Mouse (Mus musculus) kidney, postnatal 0 days (tissue): Measurements from ENCODE around the gene Tmem131. TPM values are rescaled to one million over a fixed set of nuclear protein-coding genes. Genes with fewer than 3 reads are reported as not detected.

Experiments used
- ATAC-seq: fragments of 200-750 bp; cut with Nextera tagmentation; replicated peaks from 2 replicates; pipeline ENCODE4 v1.8.0; 2017; ENCODE audit warnings: low read depth, moderate number of reproducible peaks, moderate TSS enrichment, moderate library complexity; ENCODE audit not compliant: low FRiP score
- DNase-seq: peaks from one replicate; pipeline ENCODE4 v3.0.0-alpha.2; 2016; ENCODE audit warnings: low spot score
- H3K27ac ChIP-seq: fragments of 300-500 bp; sonication (generic); 2 replicates; pipeline ENCODE4 v1.5.1; 2014; ENCODE audit warnings: mild to moderate bottlenecking
- H3K27me3 ChIP-seq: fragments of 300-500 bp; sonication (generic); 2 replicates; pipeline ENCODE4 v1.6.1; 2014; ENCODE audit warnings: low read length, mixed read lengths; ENCODE audit not compliant: insufficient read depth
- H3K36me3 ChIP-seq: fragments of 300-500 bp; sonication (generic); 2 replicates; pipeline ENCODE4 v1.6.1; 2014; ENCODE audit warnings: low read length, mixed read lengths; ENCODE audit not compliant: insufficient read depth
- H3K4me1 ChIP-seq: fragments of 300-500 bp; sonication (generic); replicated peaks from 2 replicates; pipeline ENCODE4 v1.6.1; 2014; ENCODE audit warnings: antibody characterized with exemption, low read length, mixed read lengths; ENCODE audit not compliant: insufficient read depth
- H3K4me2 ChIP-seq: fragments of 300-500 bp; sonication (generic); 2 replicates; pipeline ENCODE4 v1.6.1; 2014; ENCODE audit warnings: mild to moderate bottlenecking, low read length, moderate library complexity, mixed read lengths
- H3K4me3 ChIP-seq: fragments of 300-500 bp; sonication (generic); replicated peaks from 2 replicates; pipeline ENCODE4 v1.5.1; 2014; ENCODE audit warnings: low read depth, low read length
- H3K9ac ChIP-seq: fragments of 300-500 bp; sonication (generic); 2 replicates; pipeline ENCODE4 v1.6.1; 2014; ENCODE audit warnings: low read depth, low read length
- H3K9me3 ChIP-seq: fragments of 300-500 bp; sonication (generic); replicated peaks from 2 replicates; pipeline ENCODE4 v1.6.1; 2016; ENCODE audit warnings: low read length, inconsistent platforms, mixed read lengths
- CTCF ChIP-seq: IDR thresholded peaks from 2 replicates; pipeline ENCODE4 v1.5.1; 2016; ENCODE audit warnings: antibody characterized with exemption, low read depth, mild to moderate bottlenecking, moderate library complexity
- WGBS: fragments of 180-500 bp; shearing (Covaris S2); extraction: QIAGEN DNeasy Blood & Tissue Kit; methylation state at CpG from one replicate; pipeline ENCODE4 v1.1.7; 2014; 5-methylcytosine and 5-hydroxymethylcytosine counted together
- polyA plus RNA-seq: library from polyadenylated mRNA; unstranded; fragments of >200 nt; fragmentation: Nextera tagmentation; extraction: Ambion mirVana; gene quantifications from 2 replicates; pipeline ENCODE4 v1.2.1, GENCODE M21; 2015

Tmem131 gene
- polyA plus RNA-seq, 1 experiment from 2014 or later: 9.0 TPM

DNA sequence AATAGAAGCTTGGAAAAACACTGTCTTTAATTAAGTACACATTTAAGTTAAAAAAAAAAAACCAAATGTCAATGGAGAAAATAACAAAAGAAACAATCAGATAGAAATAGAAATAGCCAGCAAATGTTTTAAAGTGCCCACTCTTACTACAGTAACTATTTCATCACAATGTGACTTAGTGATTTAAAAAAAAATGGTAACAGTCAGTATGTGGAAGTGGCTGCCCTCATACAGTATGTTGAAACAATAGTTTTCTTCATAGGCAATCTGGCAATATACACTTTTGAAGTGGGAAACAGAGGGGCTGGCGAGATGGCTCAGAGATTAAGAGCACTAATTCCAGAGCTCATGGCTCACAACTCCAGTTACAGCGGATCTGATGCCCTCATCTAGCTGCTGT, 15.9 kb downstream of the Tmem131 start:
- Histone ChIP-seq H3K9me3 (no peaks in the 10 kb centered on the region), H3K27ac (no peak overlapping the region), H3K36me3 (no peaks in the 10 kb centered on the region), H3K27me3 (no peaks in the 10 kb centered on the region), H3K9ac (no peak overlapping the region), H3K4me3 (no peak overlapping the region), H3K4me1 (peaks cover 13% of the 10 kb centered on the region; the same call in 1 of the 2 replicates), H3K4me2 (no peak overlapping the region)
- no peak for TF ChIP-seq CTCF
- no peak for DNase-seq
- WGBS: 87% methylated on average over 2 of the region's 2 CpGs
- ATAC-seq: no peak

DNA sequence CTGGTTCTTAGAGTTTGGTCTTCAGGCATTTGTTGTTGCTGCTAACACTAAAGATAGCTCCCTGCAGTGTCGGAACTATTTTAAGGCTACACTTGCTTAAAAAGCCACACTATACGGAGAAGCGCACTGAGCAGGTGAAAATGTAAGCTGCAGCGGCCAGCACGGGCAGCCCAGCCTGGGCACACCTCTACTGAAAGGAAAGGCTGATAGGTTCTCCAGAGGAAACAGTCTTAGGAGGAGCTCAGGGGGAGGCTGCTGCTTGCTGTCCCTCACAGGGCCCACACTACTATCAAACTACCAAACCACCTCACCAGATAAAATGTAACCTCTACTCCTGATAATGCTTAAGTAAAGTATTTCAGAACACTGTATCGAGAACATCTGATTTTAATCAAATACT, 16.7 kb downstream of the Tmem131 start:
- no peaks in the 10 kb centered on the region for H3K27me3 ChIP-seq
- TF ChIP-seq CTCF: no peak
- H3K9me3 ChIP-seq: no peaks in the 10 kb centered on the region
- H3K4me3 ChIP-seq: no peak overlapping the region
- ATAC-seq (no peak), DNase-seq (no peak)
- WGBS: 75% methylated on average over 6 of the region's 6 CpGs
- peak overlapping the region; percentile 47; the same call in 1 of the 2 replicates for H3K27ac ChIP-seq
- H3K4me1 ChIP-seq: peaks cover 16% of the 10 kb centered on the region
- H3K4me2 ChIP-seq: no peak overlapping the region
- H3K9ac ChIP-seq: no peak overlapping the region
- no peaks in the 10 kb centered on the region for H3K36me3 ChIP-seq

DNA sequence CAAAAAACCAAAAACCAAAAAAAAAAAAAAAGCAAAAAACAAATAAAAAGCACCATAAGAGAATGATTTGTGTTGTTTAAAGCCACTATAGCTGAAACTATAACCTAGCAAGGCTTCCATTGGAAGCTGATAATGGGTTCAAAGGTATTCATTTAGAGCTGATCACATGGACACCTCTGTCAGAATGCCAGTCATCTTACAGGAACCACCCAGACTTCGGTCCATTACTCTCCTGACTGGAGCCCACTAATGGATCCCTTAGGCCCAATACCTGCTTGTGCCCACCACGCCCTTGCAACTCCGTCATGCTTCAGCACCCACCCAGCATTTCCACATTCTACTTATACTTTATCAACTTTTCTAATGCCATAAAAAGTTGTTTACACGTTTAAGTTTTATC, 17.2 kb downstream of the Tmem131 start:
- DNase-seq (no peak), ATAC-seq (no peak)
- no peaks in the 10 kb centered on the region for H3K36me3 ChIP-seq
- H3K4me1 ChIP-seq: peaks cover 20% of the 10 kb centered on the region
- no peak overlapping the region for H3K4me3 ChIP-seq
- H3K9me3 ChIP-seq: no peaks in the 10 kb centered on the region
- no peaks in the 10 kb centered on the region for H3K27me3 ChIP-seq
- no peak for TF ChIP-seq CTCF
- H3K9ac ChIP-seq: no peak overlapping the region
- 72% methylated on average over 4 of the region's 4 CpGs for WGBS
- H3K4me2 ChIP-seq: no peak overlapping the region
- H3K27ac ChIP-seq: peak overlapping the region; percentile 47; the same call in 1 of the 2 replicates

DNA sequence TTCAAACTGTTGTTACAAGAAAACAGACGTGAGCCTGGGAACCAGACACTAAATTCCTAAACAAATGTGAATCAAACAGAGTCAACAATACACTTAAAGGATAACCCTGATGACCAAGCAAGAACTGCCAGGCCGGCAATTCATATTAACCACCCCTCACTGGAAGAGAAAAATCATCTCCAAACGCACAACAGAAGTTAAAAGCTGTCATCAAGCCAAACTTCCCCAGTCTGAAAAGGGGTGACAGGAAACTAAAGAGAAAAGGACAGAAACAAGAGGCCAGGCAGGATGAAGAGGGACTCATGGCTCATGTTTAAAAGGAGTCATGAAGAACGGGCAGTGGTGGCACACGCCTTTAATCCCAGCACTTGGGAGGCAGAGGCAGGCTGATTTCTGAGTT, 17.7 kb downstream of the Tmem131 start:
- Histone ChIP-seq H3K4me1 (peaks cover 24% of the 10 kb centered on the region), H3K9ac (no peak overlapping the region), H3K9me3 (no peaks in the 10 kb centered on the region), H3K36me3 (no peaks in the 10 kb centered on the region), H3K27ac (no peak overlapping the region), H3K27me3 (no peaks in the 10 kb centered on the region), H3K4me3 (no peak overlapping the region), H3K4me2 (no peak overlapping the region)
- 52% methylated on average over 5 of the region's 5 CpGs for WGBS
- DNase-seq (no peak), ATAC-seq (no peak)
- TF ChIP-seq CTCF: no peak

DNA sequence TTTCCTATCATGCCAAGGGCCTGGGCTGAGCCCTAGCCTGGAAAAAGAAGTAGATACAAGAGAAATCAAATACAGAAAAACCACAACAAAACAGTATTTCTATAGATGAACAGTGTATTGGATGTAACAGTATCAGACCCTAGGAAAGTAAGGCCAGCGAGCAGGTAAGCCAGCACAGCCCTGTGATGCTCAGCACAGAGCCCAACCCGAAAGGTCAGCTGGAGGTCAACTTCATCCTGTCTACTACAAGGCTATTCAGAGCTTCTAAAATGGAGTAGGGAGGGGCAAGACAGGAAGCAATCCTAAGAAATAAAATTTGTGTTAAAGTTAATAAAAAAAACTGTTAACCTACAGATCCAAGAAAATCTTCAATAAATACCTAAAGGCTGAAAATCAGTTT, 18.6 kb downstream of the Tmem131 start:
- no peak for TF ChIP-seq CTCF
- no peak overlapping the region for H3K27ac ChIP-seq
- H3K4me2 ChIP-seq: no peak overlapping the region
- 84% methylated on average over 2 of the region's 2 CpGs for WGBS
- no peaks in the 10 kb centered on the region for H3K9me3 ChIP-seq
- H3K4me1 ChIP-seq: peaks cover 33% of the 10 kb centered on the region
- H3K36me3 ChIP-seq: no peaks in the 10 kb centered on the region
- no peak overlapping the region for H3K9ac ChIP-seq
- DNase-seq: no peak
- no peak for ATAC-seq
- H3K27me3 ChIP-seq: no peaks in the 10 kb centered on the region
- H3K4me3 ChIP-seq: no peak overlapping the region

DNA sequence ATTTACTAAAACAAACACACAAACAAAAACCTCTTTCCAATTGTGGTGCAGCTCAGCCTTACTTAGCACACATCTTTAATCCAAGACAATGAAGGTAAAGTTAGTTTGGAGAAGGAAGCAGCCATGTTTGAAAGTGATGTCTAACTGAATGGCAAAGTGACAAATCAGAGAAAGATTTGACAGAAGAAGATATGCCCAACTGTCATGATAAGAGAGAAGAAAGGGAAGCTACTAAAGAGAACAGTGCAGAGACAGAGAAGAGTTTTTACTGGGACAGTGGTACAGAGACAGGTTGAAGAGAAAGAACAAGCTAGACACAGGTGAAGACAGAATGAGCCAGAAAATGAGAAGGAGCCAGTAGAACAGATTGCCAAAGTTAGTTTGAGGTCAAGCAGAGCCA, 19.6 kb downstream of the Tmem131 start:
- Histone ChIP-seq H3K27ac (no peak overlapping the region), H3K9me3 (no peaks in the 10 kb centered on the region), H3K4me2 (no peak overlapping the region), H3K9ac (no peak overlapping the region), H3K36me3 (no peaks in the 10 kb centered on the region), H3K27me3 (no peaks in the 10 kb centered on the region), H3K4me3 (no peak overlapping the region), H3K4me1 (peaks cover 36% of the 10 kb centered on the region)
- TF ChIP-seq CTCF: no peak
- no peak for DNase-seq
- no peak for ATAC-seq

DNA sequence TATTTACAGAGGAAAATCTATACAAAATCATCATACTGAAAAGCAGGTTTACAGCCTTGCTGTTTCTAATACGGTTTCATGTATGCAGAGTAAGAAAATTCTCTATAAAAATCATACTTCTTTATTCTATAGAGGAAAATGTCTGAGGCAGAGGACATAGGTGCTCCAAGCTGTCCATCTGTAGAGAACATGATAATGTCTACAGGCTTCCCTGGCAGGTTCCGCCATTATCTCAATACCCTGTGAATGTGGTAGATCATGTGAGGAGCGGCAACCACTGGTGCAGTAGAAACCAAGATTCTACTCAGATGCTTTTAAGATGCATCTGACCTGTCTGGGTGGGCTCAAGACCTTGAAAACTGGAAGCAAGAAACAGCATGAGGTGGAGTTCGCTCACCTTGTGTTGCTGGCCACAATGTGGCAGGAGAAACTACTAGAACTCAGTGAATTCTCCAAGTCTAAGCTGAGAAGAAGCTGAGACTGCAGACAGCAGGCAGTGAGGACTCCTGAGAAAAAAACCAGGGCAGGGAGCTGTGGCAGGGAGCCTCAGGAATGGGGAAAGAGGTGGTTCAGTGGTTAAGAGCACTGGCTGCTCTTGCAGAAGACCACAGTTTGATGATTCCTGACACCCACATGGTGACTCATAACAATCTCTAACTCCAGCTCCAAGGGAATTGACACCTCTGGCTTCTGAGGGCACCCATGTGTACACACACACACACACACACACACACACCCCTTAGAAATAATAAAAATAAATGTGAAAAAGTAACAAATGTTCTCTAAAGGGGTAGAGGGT, 20.6 kb downstream of the Tmem131 start:
- Histone ChIP-seq H3K36me3 (no peaks in the 10 kb centered on the region), H3K9me3 (no peaks in the 10 kb centered on the region), H3K4me3 (no peak overlapping the region), H3K4me2 (no peak overlapping the region), H3K9ac (no peak overlapping the region), H3K27ac (no peak overlapping the region), H3K4me1 (peaks cover 36% of the 10 kb centered on the region), H3K27me3 (no peaks in the 10 kb centered on the region)
- DNase-seq (no peak), ATAC-seq (no peak)
- WGBS: 98% methylated on average over 4 of the region's 4 CpGs
- TF ChIP-seq CTCF: no peak
